Mouse (Mus musculus): ENCODE results near the gene Rbm26. TPM values are rescaled to one million over a fixed set of nuclear protein-coding genes. Genes with fewer than 3 reads are reported as not detected.

The Rbm26 gene
- 56.1 TPM for polyA plus RNA-seq (2017; shearing (Covaris generic))

DNA sequence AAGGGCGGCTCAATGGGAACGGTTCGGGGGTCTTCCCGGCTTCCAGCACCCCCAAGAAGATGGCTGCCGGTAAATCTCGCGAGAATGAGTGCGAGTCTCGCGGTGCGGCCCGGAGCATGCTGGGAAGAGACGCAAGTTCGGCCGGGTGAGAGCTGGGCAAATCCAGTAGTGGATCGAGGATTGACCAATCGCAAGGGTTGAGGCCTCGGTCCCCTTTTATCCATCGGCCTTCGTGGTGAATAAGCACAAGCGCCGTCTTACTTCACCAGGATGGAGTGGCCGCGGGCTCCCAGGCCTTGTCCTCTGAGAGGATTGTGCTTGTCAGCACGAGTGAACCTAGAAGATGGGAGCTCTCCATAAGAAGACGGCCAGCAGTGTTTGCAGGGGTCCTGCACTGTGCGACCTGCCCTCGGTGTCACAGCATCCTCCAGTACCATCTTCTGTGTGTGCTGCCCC is at the start of gene Rbm26:
Gene Rbm26 (minus strand): TSS at position 90 of the 456 bp plus-strand sequence.

Other genes with a start within 250 kb of the Rbm26 start
- 118 TPM for gene Ndfip2, start 81.2 kb upstream of the Rbm26 start, polyA plus RNA-seq (2017; shearing (Covaris generic))